Mouse (Mus musculus): ENCODE measurements around the gene Ccnl1. TPM values are rescaled to one million over a fixed set of nuclear protein-coding genes. Genes with fewer than 3 reads are reported as not detected.
A peak's percentile ranks its signal among the peaks of the same experiment; 100 is the strongest.

Ccnl1 gene
- polyA plus RNA-seq, 1 experiment from 2014 or later = 104 TPM

GRCm38 (mm10) chr3:65974232-65975058, 16.4 kb upstream of the Ccnl1 start:
- H3K4me3 ChIP-seq = peak overlapping the region; percentile 71
- peak; percentile 98 for DNase-seq (ENCODE audit: low spot score)
- no peaks in the 10 kb centered on the region for H3K27me3 ChIP-seq (replicated peaks; ENCODE audit: low read depth, poor library complexity, severe bottlenecking)
- H3K4me1 ChIP-seq = peaks cover 33% of the 10 kb centered on the region
- no peaks in the 10 kb centered on the region for H3K36me3 ChIP-seq (replicated peaks)
- under 1% methylated on average over 43 of the region's 43 CpGs for WGBS
- H3K9me3 ChIP-seq = no peaks in the 10 kb centered on the region
- H3K27ac ChIP-seq (replicated peaks) = peak overlapping the region; percentile 95

GRCm38 (mm10) chr3:65973501-65974231, 15.6 kb upstream of the Ccnl1 start:
- Histone ChIP-seq H3K36me3 (replicated peaks) (no peaks in the 10 kb centered on the region), H3K4me3 (peak overlapping the region; percentile 71), H3K9me3 (no peaks in the 10 kb centered on the region), H3K27ac (replicated peaks) (peak overlapping the region; percentile 95), H3K4me1 (peaks cover 33% of the 10 kb centered on the region), H3K27me3 (replicated peaks; ENCODE audit: low read depth, poor library complexity, severe bottlenecking) (no peaks in the 10 kb centered on the region)
- 47% methylated on average over 8 of the region's 8 CpGs for WGBS
- no peak for DNase-seq (ENCODE audit: low spot score)

GRCm38 (mm10) chr3:65969196-65969595, 11.1 kb upstream of the Ccnl1 start:
- WGBS = 95% methylated on average over 3 of the region's 3 CpGs
- no peak for DNase-seq (ENCODE audit: low spot score)
- H3K4me3 ChIP-seq = no peak overlapping the region
- no peaks in the 10 kb centered on the region for H3K36me3 ChIP-seq (replicated peaks)
- peaks cover 7% of the 10 kb centered on the region for H3K4me1 ChIP-seq
- H3K9me3 ChIP-seq = no peaks in the 10 kb centered on the region
- no peaks in the 10 kb centered on the region for H3K27me3 ChIP-seq (replicated peaks; ENCODE audit: low read depth, poor library complexity, severe bottlenecking)
- no peak overlapping the region for H3K27ac ChIP-seq (replicated peaks)

GRCm38 (mm10) chr3:65966360-65966759, 8.3 kb upstream of the Ccnl1 start:
- no peak for DNase-seq (ENCODE audit: low spot score)
- H3K27me3 ChIP-seq (replicated peaks; ENCODE audit: low read depth, poor library complexity, severe bottlenecking) = no peaks in the 10 kb centered on the region
- H3K4me3 ChIP-seq = no peak overlapping the region
- WGBS = 93% methylated on average over 1 of the region's 1 CpGs
- no peaks in the 10 kb centered on the region for H3K4me1 ChIP-seq
- no peaks in the 10 kb centered on the region for H3K9me3 ChIP-seq
- H3K36me3 ChIP-seq (replicated peaks) = no peaks in the 10 kb centered on the region
- H3K27ac ChIP-seq (replicated peaks) = no peak overlapping the region

- no peaks in the 10 kb centered on the region; the same call in 1 of the 2 replicates for H3K36me3 ChIP-seq (replicated peaks)
- no peak overlapping the region for H3K27ac ChIP-seq (replicated peaks)
- H3K27me3 ChIP-seq (replicated peaks; ENCODE audit: low read depth, poor library complexity, severe bottlenecking) = no peaks in the 10 kb centered on the region
- H3K9me3 ChIP-seq = no peaks in the 10 kb centered on the region
- DNase-seq (ENCODE audit: low spot score) = no peak
- peaks cover 10% of the 10 kb centered on the region for H3K4me1 ChIP-seq
- WGBS = 77% methylated on average over 4 of the region's 4 CpGs
- no peak overlapping the region for H3K4me3 ChIP-seq
These were observed 4.4 kb upstream of the Ccnl1 start for GRCm38 (mm10) chr3:65962270-65962930.

- H3K36me3 ChIP-seq (replicated peaks) = peaks cover 16% of the 10 kb centered on the region
- peaks cover 25% of the 10 kb centered on the region for H3K4me1 ChIP-seq
- WGBS = 91% methylated on average over 5 of the region's 5 CpGs
- H3K9me3 ChIP-seq = no peaks in the 10 kb centered on the region
- no peaks in the 10 kb centered on the region for H3K27me3 ChIP-seq (replicated peaks; ENCODE audit: low read depth, poor library complexity, severe bottlenecking)
- no peak for DNase-seq (ENCODE audit: low spot score)
- no peak overlapping the region for H3K27ac ChIP-seq (replicated peaks)
- no peak overlapping the region for H3K4me3 ChIP-seq
These were observed 2.4 kb upstream of the Ccnl1 start for GRCm38 (mm10) chr3:65960291-65960945.

GRCm38 (mm10) chr3:65959416-65960001, 1.5 kb upstream of the Ccnl1 start:
- Histone ChIP-seq H3K27me3 (replicated peaks; ENCODE audit: low read depth, poor library complexity, severe bottlenecking) (no peaks in the 10 kb centered on the region), H3K27ac (replicated peaks) (peak overlapping the region; percentile 100; the same call in 1 of the 2 replicates), H3K4me1 (peaks cover 34% of the 10 kb centered on the region), H3K9me3 (no peaks in the 10 kb centered on the region), H3K36me3 (replicated peaks) (peaks cover 25% of the 10 kb centered on the region), H3K4me3 (peak overlapping the region; percentile 90; the same call in 1 of the 2 replicates)
- no peak for DNase-seq (ENCODE audit: low spot score)
- WGBS = 83% methylated on average over 3 of the region's 3 CpGs

GRCm38 (mm10) chr3:65958840-65959185, 764 bp upstream of the Ccnl1 start:
- Histone ChIP-seq H3K4me3 (peak overlapping the region; percentile 90), H3K27ac (replicated peaks) (peak overlapping the region; percentile 100), H3K27me3 (replicated peaks; ENCODE audit: low read depth, poor library complexity, severe bottlenecking) (no peaks in the 10 kb centered on the region), H3K4me1 (peaks cover 41% of the 10 kb centered on the region), H3K9me3 (no peaks in the 10 kb centered on the region), H3K36me3 (replicated peaks) (peaks cover 32% of the 10 kb centered on the region)
- DNase-seq (ENCODE audit: low spot score) = peak; percentile 48
- WGBS = 12% methylated on average over 9 of the region's 9 CpGs

- Histone ChIP-seq H3K27me3 (replicated peaks; ENCODE audit: low read depth, poor library complexity, severe bottlenecking) (no peaks in the 10 kb centered on the region), H3K4me3 (peak overlapping the region; percentile 90), H3K36me3 (replicated peaks) (peaks cover 45% of the 10 kb centered on the region), H3K4me1 (peaks cover 49% of the 10 kb centered on the region), H3K27ac (replicated peaks) (peak overlapping the region; percentile 100), H3K9me3 (no peaks in the 10 kb centered on the region)
- peak; percentile 82 for DNase-seq (ENCODE audit: low spot score)
- WGBS = 2% methylated on average over 94 of the region's 94 CpGs
These were observed 563 bp downstream of the Ccnl1 start for GRCm38 (mm10) chr3:65957271-65958101.

- H3K27me3 ChIP-seq (replicated peaks; ENCODE audit: low read depth, poor library complexity, severe bottlenecking) = no peaks in the 10 kb centered on the region
- H3K4me3 ChIP-seq = 0 out of 2 replicates have a peak overlapping the region, but pooled peaks have one; percentile 15
- peaks cover 73% of the 10 kb centered on the region for H3K36me3 ChIP-seq (replicated peaks)
- WGBS = 73% methylated on average over 8 of the region's 8 CpGs
- no peak overlapping the region for H3K27ac ChIP-seq (replicated peaks)
- DNase-seq (ENCODE audit: low spot score) = no peak
- no peaks in the 10 kb centered on the region for H3K9me3 ChIP-seq
- H3K4me1 ChIP-seq = peaks cover 49% of the 10 kb centered on the region
These were observed 3.3 kb downstream of the Ccnl1 start for GRCm38 (mm10) chr3:65954499-65955391.
